Mouse (Mus musculus) G1E-ER4 (cell line): Measurements from ENCODE around the gene Col6a2. TPM values are rescaled to one million over a fixed set of nuclear protein-coding genes. Genes with fewer than 3 reads are reported as not detected.

Experiments
- GATA1 ChIP-seq: IDR thresholded peaks from one replicate; pipeline ENCODE4 v1.8.0; 2012; ENCODE audit warnings: low read length, inconsistent platforms
- polyA plus RNA-seq: library from polyadenylated mRNA; stranded (reverse); fragments of >175 nt; gene quantifications from 2 replicates; pipeline ENCODE4 v1.2.3, GENCODE M21; 2012

Gene Col6a2
- polyA plus RNA-seq, 1 experiment, result not detected

- TF ChIP-seq GATA1, result no peak
These were observed 19.4 kb upstream of the Col6a2 start for GRCm38 (mm10) chr10:76642628-76643434.

GRCm38 (mm10) chr10:76641894-76642627 lies 18.6 kb upstream of the Col6a2 start:
- no peak for TF ChIP-seq GATA1

GRCm38 (mm10) chr10:76639952-76640351 lies 16.5 kb upstream of the Col6a2 start:
- no peak for TF ChIP-seq GATA1

GRCm38 (mm10) chr10:76636601-76637000 lies 13.2 kb upstream of the Col6a2 start:
- no peak for TF ChIP-seq GATA1

- TF ChIP-seq GATA1, result no peak
These were observed 12.6 kb upstream of the Col6a2 start for GRCm38 (mm10) chr10:76636026-76636425.

GRCm38 (mm10) chr10:76634584-76634983 lies 11.2 kb upstream of the Col6a2 start:
- no peak for TF ChIP-seq GATA1

- no peak for TF ChIP-seq GATA1
These were observed 10.7 kb upstream of the Col6a2 start for GRCm38 (mm10) chr10:76634094-76634571.

- no peak for TF ChIP-seq GATA1
These were observed 9.2 kb upstream of the Col6a2 start for GRCm38 (mm10) chr10:76632630-76633029.

- TF ChIP-seq GATA1, result no peak
These were observed 7.2 kb upstream of the Col6a2 start for GRCm38 (mm10) chr10:76630657-76631056.

GRCm38 (mm10) chr10:76627714-76628113 lies 4.3 kb upstream of the Col6a2 start:
- no peak for TF ChIP-seq GATA1

- TF ChIP-seq GATA1, result no peak
These were observed 1.5 kb upstream of the Col6a2 start for GRCm38 (mm10) chr10:76624903-76625302.

- no peak for TF ChIP-seq GATA1
These were observed 304 bp upstream of the Col6a2 start for GRCm38 (mm10) chr10:76623734-76624133.

GRCm38 (mm10) chr10:76622411-76622810 lies 1.0 kb downstream of the Col6a2 start:
- no peak for TF ChIP-seq GATA1

GRCm38 (mm10) chr10:76612473-76612872 lies 11.0 kb downstream of the Col6a2 start:
- TF ChIP-seq GATA1, result no peak

GRCm38 (mm10) chr10:76602690-76603089 lies 20.7 kb downstream of the Col6a2 start:
- TF ChIP-seq GATA1, result no peak

GRCm38 (mm10) chr10:76596338-76596737 lies 27.1 kb downstream of the Col6a2 start:
- no peak for TF ChIP-seq GATA1
